Mouse (Mus musculus): ENCODE data around the gene Pmpcb. TPM values are rescaled to one million over a fixed set of nuclear protein-coding genes. Genes with fewer than 3 reads are reported as not detected.

Gene Pmpcb
- polyA plus RNA-seq (2015; fragmentation: Nextera tagmentation; extraction: Ambion mirVana) = 38.3 and 42.7 TPM in 2 replicates

DNA sequence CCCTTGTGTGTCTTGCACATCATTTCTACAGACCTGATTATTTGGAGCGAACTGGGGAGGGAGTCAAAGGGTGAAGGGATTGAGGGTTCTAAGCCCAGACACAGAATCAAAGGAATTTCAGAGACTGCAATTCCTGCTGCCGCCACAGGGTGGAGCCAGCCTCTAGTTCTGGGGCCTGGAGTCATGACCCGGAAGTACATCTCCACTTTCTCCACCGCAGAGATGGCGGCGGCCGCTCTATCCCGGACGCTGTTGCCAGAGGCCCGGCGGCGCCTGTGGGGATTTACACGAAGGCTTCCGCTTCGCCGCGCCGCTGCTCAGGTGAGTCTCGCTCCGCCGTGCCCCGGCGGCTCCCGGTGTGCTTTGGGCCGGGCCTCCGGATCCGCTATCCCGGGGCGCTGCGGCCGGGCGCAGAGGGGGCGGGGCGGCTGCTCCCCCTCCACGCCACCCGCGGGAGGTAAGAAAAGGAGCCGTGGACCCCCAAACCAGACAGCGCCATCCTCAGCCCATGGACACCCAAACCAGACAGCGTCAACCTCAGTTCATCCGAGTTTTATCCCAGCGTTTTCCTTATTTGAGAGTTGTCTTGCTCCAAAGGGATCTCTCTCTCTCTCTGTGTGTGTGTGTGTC lies at the start of gene Pmpcb:
TSS of gene Pmpcb (plus strand) at position 186 of the 630 bp plus-strand sequence.

DNA sequence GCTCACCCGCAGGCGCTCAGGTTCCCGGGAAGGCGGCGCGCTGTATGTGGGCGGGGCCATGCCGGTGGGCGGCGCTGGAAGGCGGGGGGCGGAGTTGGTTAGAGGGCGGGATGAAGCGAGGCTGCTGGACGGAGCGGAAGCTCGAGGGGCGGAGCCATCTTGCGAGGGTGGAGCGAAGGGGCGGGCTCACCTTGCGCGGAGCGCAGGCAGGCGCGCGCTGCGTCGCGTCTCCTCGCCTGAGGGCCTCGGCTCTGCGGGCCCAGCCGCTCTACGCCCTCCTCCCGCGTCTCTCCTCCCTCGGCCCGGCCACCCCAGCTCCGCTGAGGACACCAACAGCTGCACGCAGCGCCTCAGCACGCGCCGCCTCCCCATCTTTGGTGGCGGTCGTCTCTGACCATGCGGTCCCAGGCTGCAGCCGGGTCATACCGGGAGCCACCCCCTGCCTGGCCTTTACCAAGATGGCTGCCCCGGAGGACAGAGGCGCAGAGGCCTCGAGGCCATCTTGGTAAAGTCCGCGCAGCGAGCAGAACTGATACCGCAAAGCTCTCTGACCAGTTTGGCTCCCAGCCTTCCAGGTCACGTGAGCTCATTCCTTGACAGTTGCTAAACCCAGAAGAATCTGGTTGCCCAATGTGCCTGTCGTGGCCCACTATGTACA lies 35.5 kb upstream of the Pmpcb start, which contains the start of gene Napepld:
TSS of gene Napepld (minus strand) at position 46 of the 658 bp plus-strand sequence.

DNA sequence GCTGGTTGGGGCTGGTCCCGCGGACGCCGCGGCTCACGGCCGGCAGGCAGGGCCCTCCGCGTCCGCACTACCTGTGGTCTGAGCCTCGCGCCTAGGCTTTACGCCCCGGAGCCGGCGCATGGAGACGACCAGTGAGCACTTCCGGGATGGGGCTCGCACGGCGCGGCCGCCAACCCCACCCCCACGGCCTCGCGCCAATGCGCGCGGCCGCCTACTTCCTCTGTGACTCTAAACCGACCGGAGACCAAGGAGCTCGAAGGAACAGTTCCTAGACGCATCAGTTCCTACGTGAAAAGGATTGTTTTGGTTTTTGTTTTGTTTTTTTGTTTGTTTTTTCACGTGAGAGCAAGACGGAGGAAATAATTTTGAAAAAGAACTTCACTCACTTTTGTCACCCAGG lies 48.1 kb downstream of the Pmpcb start, which contains the start of the genes Dnajc2 and Psmc2:
TSS of gene Dnajc2 (minus strand) at position 199 of the 400 bp plus-strand sequence.
TSS of gene Psmc2 (plus strand) at position 231 of the 400 bp plus-strand sequence.

Other genes starting within 250 kb of the Pmpcb start
- gene Lrrc17, start 193.6 kb upstream of the Pmpcb start, polyA plus RNA-seq (2015; fragmentation: Nextera tagmentation; extraction: Ambion mirVana) = 6.1 and 9.9 TPM in 2 replicates
- gene Fbxl13, start 91.5 kb upstream of the Pmpcb start, polyA plus RNA-seq (2015; fragmentation: Nextera tagmentation; extraction: Ambion mirVana) = 0.11 TPM in 1 of 2 replicates, not detected in the other
- gene Armc10, start 91.3 kb upstream of the Pmpcb start, polyA plus RNA-seq (2015; fragmentation: Nextera tagmentation; extraction: Ambion mirVana) = 15.1 and 16.8 TPM in 2 replicates
- 0.86 and 1.3 TPM in 2 replicates for gene Napepld, start 35.7 kb upstream of the Pmpcb start, polyA plus RNA-seq (2015; fragmentation: Nextera tagmentation; extraction: Ambion mirVana)
- 60.8 and 62.9 TPM in 2 replicates for gene Dnajc2, start 48.1 kb downstream of the Pmpcb start, polyA plus RNA-seq (2015; fragmentation: Nextera tagmentation; extraction: Ambion mirVana)
- 118 and 131 TPM in 2 replicates for gene Psmc2, start 48.1 kb downstream of the Pmpcb start, polyA plus RNA-seq (2015; fragmentation: Nextera tagmentation; extraction: Ambion mirVana)
- gene Slc26a5, start 128.5 kb downstream of the Pmpcb start, polyA plus RNA-seq (2015; fragmentation: Nextera tagmentation; extraction: Ambion mirVana) = not detected in 2 replicates

Data from spleen, postnatal 0 days (tissue).